Mouse (Mus musculus): Measurements from ENCODE around the gene Uba2.
"Not testable (repeated sequence)": the region's sequence is repeated elsewhere in the genome, so short reads cannot be mapped to it uniquely, and the experiment has no call there.

The Uba2 gene

GRCm38 (mm10) chr7:34169454-34169853 lies at the start of gene Uba2:
Gene Uba2, minus strand, starts transcription at chr7:34169599.
- no peak for DNase-seq

GRCm38 (mm10) chr7:34218496-34218895 lies 49.1 kb upstream of the Uba2 start:
- DNase-seq: no peak

- DNase-seq: no peak
Observed at GRCm38 (mm10) chr7:34216474-34216873, 47.1 kb upstream of the Uba2 start.

GRCm38 (mm10) chr7:34215481-34215880 lies 46.1 kb upstream of the Uba2 start:
- DNase-seq: no peak

GRCm38 (mm10) chr7:34214644-34215043 lies 45.2 kb upstream of the Uba2 start:
- DNase-seq: no peak

- DNase-seq: no peak
Observed at GRCm38 (mm10) chr7:34213281-34213680, 43.9 kb upstream of the Uba2 start.

GRCm38 (mm10) chr7:34208027-34208745 lies 38.8 kb upstream of the Uba2 start:
- no peak for DNase-seq

- DNase-seq: no peak
Observed at GRCm38 (mm10) chr7:34206331-34206730, 36.9 kb upstream of the Uba2 start.

- not testable (repeated sequence) for DNase-seq
Observed at GRCm38 (mm10) chr7:34202147-34202546, 32.7 kb upstream of the Uba2 start.

GRCm38 (mm10) chr7:34200829-34201228 lies 31.4 kb upstream of the Uba2 start:
- no peak for DNase-seq

GRCm38 (mm10) chr7:34198346-34198745 lies 28.9 kb upstream of the Uba2 start:
- no peak for DNase-seq

- DNase-seq: peak; percentile 89
Observed at GRCm38 (mm10) chr7:34196132-34197128, 27.0 kb upstream of the Uba2 start, which contains the start of gene Pdcd2l. Gene Pdcd2l, minus strand, starts transcription at chr7:34196661.

- DNase-seq: no peak
Observed at GRCm38 (mm10) chr7:34195632-34196031, 26.2 kb upstream of the Uba2 start.

GRCm38 (mm10) chr7:34192825-34193224 lies 23.4 kb upstream of the Uba2 start:
- DNase-seq: no peak

GRCm38 (mm10) chr7:34189376-34189989 lies 20.1 kb upstream of the Uba2 start:
- no peak for DNase-seq

GRCm38 (mm10) chr7:34183794-34184193 lies 14.4 kb upstream of the Uba2 start:
- DNase-seq: no peak

GRCm38 (mm10) chr7:34183356-34183755 lies 14.0 kb upstream of the Uba2 start:
- DNase-seq: no peak

GRCm38 (mm10) chr7:34176241-34176640 lies 6.8 kb upstream of the Uba2 start:
- not testable (repeated sequence) for DNase-seq

- DNase-seq: no peak
Observed at GRCm38 (mm10) chr7:34172251-34172650, 2.9 kb upstream of the Uba2 start.

GRCm38 (mm10) chr7:34168470-34169251 lies 738 bp downstream of the Uba2 start:
- peak; percentile 91 for DNase-seq

- no peak for DNase-seq
Observed at GRCm38 (mm10) chr7:34167766-34168469, 1.5 kb downstream of the Uba2 start.

- no peak for DNase-seq
Observed at GRCm38 (mm10) chr7:34166850-34167249, 2.5 kb downstream of the Uba2 start.

Measured in cerebellum, adult 8-10 months (tissue).